Mouse (Mus musculus): ENCODE results near the gene Gm43302. TPM values are rescaled to one million over a fixed set of nuclear protein-coding genes. Genes with fewer than 3 reads are reported as not detected.
"Not testable (repeated sequence)": the region's sequence is repeated elsewhere in the genome, so short reads cannot be mapped to it uniquely, and the experiment has no call there.

Gm43302 gene
- polyA plus RNA-seq, 1 experiment from 2014 or later: not detected

GRCm38 (mm10) chr5:105236040-105236439 lies 57.5 kb downstream of the Gm43302 start:
- not testable (repeated sequence) for H3K27ac ChIP-seq (ENCODE audit: low read depth, low read length); H3K4me1 ChIP-seq (ENCODE audit: control insufficient read depth, insufficient read depth, low read length); H3K27me3 ChIP-seq (ENCODE audit: control insufficient read depth, insufficient read depth, low read length); H3K9me3 ChIP-seq (ENCODE audit: control insufficient read depth, low read length); H3K4me2 ChIP-seq; H3K36me3 ChIP-seq (ENCODE audit: control insufficient read depth, insufficient read depth, low read length); H3K9ac ChIP-seq (ENCODE audit: low read length); ATAC-seq (ENCODE audit: low FRiP score); DNase-seq (ENCODE audit: low spot score, missing footprints); H3K4me3 ChIP-seq (ENCODE audit: low read depth, low read length)
- WGBS: 74% methylated on average over 3 of the region's 3 CpGs

GRCm38 (mm10) chr5:105208957-105209356 lies 84.5 kb downstream of the Gm43302 start:
- not testable (repeated sequence) for H3K4me2 ChIP-seq; ATAC-seq (ENCODE audit: low FRiP score); H3K36me3 ChIP-seq (ENCODE audit: control insufficient read depth, insufficient read depth, low read length); H3K27me3 ChIP-seq (ENCODE audit: control insufficient read depth, insufficient read depth, low read length); H3K27ac ChIP-seq (ENCODE audit: low read depth, low read length); H3K4me3 ChIP-seq (ENCODE audit: low read depth, low read length); H3K4me1 ChIP-seq (ENCODE audit: control insufficient read depth, insufficient read depth, low read length); DNase-seq (ENCODE audit: low spot score, missing footprints); H3K9ac ChIP-seq (ENCODE audit: low read length); H3K9me3 ChIP-seq (ENCODE audit: control insufficient read depth, low read length)
- no CpG with 5 or more reads among the region's 3 CpGs for WGBS

- not testable (repeated sequence) for H3K4me3 ChIP-seq (ENCODE audit: low read depth, low read length); DNase-seq (ENCODE audit: low spot score, missing footprints); H3K27me3 ChIP-seq (ENCODE audit: control insufficient read depth, insufficient read depth, low read length); H3K36me3 ChIP-seq (ENCODE audit: control insufficient read depth, insufficient read depth, low read length); H3K4me2 ChIP-seq; H3K9ac ChIP-seq (ENCODE audit: low read length); ATAC-seq (ENCODE audit: low FRiP score); H3K9me3 ChIP-seq (ENCODE audit: control insufficient read depth, low read length); H3K4me1 ChIP-seq (ENCODE audit: control insufficient read depth, insufficient read depth, low read length); H3K27ac ChIP-seq (ENCODE audit: low read depth, low read length)
- WGBS: 86% methylated on average over 4 of the region's 4 CpGs
These were observed 92.6 kb downstream of the Gm43302 start for GRCm38 (mm10) chr5:105200791-105201355.

DNA sequence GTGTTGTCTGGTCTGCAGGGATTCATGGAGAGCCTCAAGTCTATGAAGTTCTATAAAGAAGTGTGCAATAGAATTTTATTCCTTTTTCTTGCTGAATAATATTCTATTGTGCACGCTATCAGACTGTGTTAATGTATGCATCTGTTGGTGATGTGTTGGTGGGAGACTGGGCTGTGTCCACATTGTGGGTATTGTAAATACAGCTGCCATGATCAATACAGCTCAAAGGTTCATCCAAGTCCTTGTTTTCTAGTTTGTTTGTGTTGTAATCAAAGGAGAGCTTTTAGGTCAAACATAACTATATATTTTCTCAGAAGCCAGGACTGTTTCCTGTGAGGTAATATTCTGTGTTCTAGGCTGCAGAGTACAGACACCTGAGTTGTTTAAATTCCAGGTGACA lies 94.3 kb downstream of the Gm43302 start:
- not testable (repeated sequence) for H3K4me3 ChIP-seq (ENCODE audit: low read depth, low read length); H3K9me3 ChIP-seq (ENCODE audit: control insufficient read depth, low read length); H3K36me3 ChIP-seq (ENCODE audit: control insufficient read depth, insufficient read depth, low read length); ATAC-seq (ENCODE audit: low FRiP score); H3K4me1 ChIP-seq (ENCODE audit: control insufficient read depth, insufficient read depth, low read length); H3K9ac ChIP-seq (ENCODE audit: low read length); H3K27me3 ChIP-seq (ENCODE audit: control insufficient read depth, insufficient read depth, low read length); H3K27ac ChIP-seq (ENCODE audit: low read depth, low read length); H3K4me2 ChIP-seq; DNase-seq (ENCODE audit: low spot score, missing footprints)
- 90% methylated on average over 1 of the region's 1 CpGs for WGBS

DNA sequence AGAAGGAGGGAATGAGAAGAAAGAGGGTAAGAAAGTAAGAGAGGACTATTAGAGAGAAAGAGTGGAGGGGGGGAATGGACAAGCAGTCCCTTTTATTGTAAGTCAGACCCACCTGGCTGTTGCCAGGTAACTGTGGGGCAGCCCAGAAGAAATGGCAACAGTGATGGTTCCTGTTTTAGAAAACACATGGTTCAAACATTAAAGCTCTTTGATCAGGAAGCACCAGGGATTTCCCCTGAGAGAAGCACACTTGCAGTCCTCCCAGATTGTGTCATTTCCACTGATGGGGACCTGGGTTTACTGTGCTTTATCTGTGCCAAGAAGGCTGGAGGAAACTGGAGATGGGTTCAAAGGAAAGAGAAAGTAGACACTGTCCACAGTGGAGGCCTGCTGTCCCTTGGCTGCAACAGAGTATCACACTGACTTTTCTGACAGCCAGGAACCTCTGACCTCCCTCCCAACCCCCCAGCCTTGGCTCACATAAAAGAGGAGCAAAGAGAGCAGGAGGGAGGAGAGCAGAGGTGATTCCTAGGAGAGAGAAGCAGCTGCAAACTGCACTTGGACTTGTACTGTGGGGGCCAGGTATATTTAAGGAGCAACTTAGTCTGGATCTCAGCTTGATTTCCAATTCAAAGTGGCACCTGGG lies 95.5 kb downstream of the Gm43302 start:
- not testable (repeated sequence) for H3K36me3 ChIP-seq (ENCODE audit: control insufficient read depth, insufficient read depth, low read length); DNase-seq (ENCODE audit: low spot score, missing footprints); H3K9me3 ChIP-seq (ENCODE audit: control insufficient read depth, low read length); H3K4me3 ChIP-seq (ENCODE audit: low read depth, low read length); ATAC-seq (ENCODE audit: low FRiP score); H3K4me2 ChIP-seq; H3K27ac ChIP-seq (ENCODE audit: low read depth, low read length); H3K27me3 ChIP-seq (ENCODE audit: control insufficient read depth, insufficient read depth, low read length); H3K9ac ChIP-seq (ENCODE audit: low read length); H3K4me1 ChIP-seq (ENCODE audit: control insufficient read depth, insufficient read depth, low read length)

DNA sequence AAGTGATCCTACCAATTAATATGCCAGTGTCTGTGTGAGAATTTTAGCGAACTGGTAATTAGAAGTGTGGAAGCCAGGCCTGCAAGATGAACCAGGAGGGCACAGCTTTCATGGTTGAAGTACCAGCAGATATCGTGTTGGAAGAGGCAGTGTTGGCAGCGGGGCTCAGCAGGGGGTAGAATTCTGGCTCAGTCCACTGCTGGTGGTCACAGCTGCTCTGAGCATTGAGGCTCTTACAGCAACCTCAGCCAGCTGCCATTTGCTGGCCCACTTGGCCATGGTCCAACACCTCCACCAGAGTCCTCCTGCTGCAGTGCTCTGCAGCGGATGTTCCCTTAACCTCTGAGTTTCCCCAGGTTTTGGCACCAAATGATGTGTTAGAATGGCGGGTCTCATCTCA lies 97.2 kb downstream of the Gm43302 start:
- not testable (repeated sequence) for H3K4me2 ChIP-seq; H3K9ac ChIP-seq (ENCODE audit: low read length); H3K27me3 ChIP-seq (ENCODE audit: control insufficient read depth, insufficient read depth, low read length); H3K27ac ChIP-seq (ENCODE audit: low read depth, low read length); ATAC-seq (ENCODE audit: low FRiP score); H3K36me3 ChIP-seq (ENCODE audit: control insufficient read depth, insufficient read depth, low read length); H3K4me1 ChIP-seq (ENCODE audit: control insufficient read depth, insufficient read depth, low read length); H3K9me3 ChIP-seq (ENCODE audit: control insufficient read depth, low read length); H3K4me3 ChIP-seq (ENCODE audit: low read depth, low read length); DNase-seq (ENCODE audit: low spot score, missing footprints)
- 88% methylated on average over 5 of the region's 5 CpGs for WGBS

DNA sequence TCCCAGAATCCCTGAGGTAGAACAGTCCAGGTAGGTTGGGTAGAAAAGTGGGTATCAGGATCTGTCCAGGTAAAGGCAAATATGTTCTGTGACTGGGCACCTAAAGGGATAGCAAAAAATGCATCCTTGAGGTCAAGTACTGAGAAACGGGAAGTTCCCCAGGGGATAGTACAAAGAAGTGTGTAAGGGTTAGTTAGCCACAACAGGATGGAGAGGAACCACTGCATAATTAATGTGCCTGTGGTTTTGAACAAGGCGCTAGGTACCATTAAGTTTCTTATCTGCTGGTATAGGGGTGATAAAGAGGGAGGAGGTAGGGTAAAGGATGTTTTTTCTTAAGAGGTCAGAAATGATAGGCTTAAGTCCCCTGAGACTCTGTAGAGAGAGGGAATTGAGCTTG lies 101.0 kb downstream of the Gm43302 start:
- DNase-seq (ENCODE audit: low spot score, missing footprints); H3K27ac ChIP-seq (ENCODE audit: low read depth, low read length); H3K9me3 ChIP-seq (ENCODE audit: control insufficient read depth, low read length); H3K9ac ChIP-seq (ENCODE audit: low read length); H3K36me3 ChIP-seq (ENCODE audit: control insufficient read depth, insufficient read depth, low read length); H3K4me2 ChIP-seq; H3K4me3 ChIP-seq (ENCODE audit: low read depth, low read length); H3K27me3 ChIP-seq (ENCODE audit: control insufficient read depth, insufficient read depth, low read length); H3K4me1 ChIP-seq (ENCODE audit: control insufficient read depth, insufficient read depth, low read length); ATAC-seq (ENCODE audit: low FRiP score): not testable (repeated sequence)
- WGBS: 90% methylated on average over 2 of the region's 2 CpGs

- Histone ChIP-seq H3K4me2 (no peak overlapping the region), H3K4me1 (ENCODE audit: control insufficient read depth, insufficient read depth, low read length) (no peaks in the 10 kb centered on the region), H3K9me3 (ENCODE audit: control insufficient read depth, low read length) (no peaks in the 10 kb centered on the region), H3K36me3 (ENCODE audit: control insufficient read depth, insufficient read depth, low read length) (no peaks in the 10 kb centered on the region), H3K27ac (ENCODE audit: low read depth, low read length) (no peak overlapping the region), H3K27me3 (ENCODE audit: control insufficient read depth, insufficient read depth, low read length) (no peaks in the 10 kb centered on the region), H3K4me3 (ENCODE audit: low read depth, low read length) (no peak overlapping the region), H3K9ac (ENCODE audit: low read length) (no peak overlapping the region)
- ATAC-seq (ENCODE audit: low FRiP score) (no peak), DNase-seq (ENCODE audit: low spot score, missing footprints) (no peak)
These were observed 112.0 kb downstream of the Gm43302 start for GRCm38 (mm10) chr5:105181446-105181845.
